Mouse (Mus musculus) liver, postnatal 0 days (tissue): ENCODE results near the gene Pxn. TPM values are rescaled to one million over a fixed set of nuclear protein-coding genes. Genes with fewer than 3 reads are reported as not detected.
A peak's percentile ranks its signal among the peaks of the same experiment; 100 is the strongest.

ENCODE experiments used
- ATAC-seq: fragments of 200-750 bp; cut with Nextera tagmentation; 2 replicates; pipeline ENCODE4 v1.8.0; 2017; ENCODE audit warnings: mild to moderate bottlenecking, moderate library complexity
- DNase-seq: peaks from one replicate; pipeline ENCODE4 v3.0.0-alpha.2; 2016
- H3K27ac ChIP-seq: fragments of 300-500 bp; sonication (generic); 2 replicates; pipeline ENCODE4 v1.5.1; 2014; ENCODE audit warnings: antibody characterized with exemption, moderate library complexity, mild to moderate bottlenecking, low read depth
- H3K27me3 ChIP-seq: fragments of 300-500 bp; sonication (generic); 2 replicates; pipeline ENCODE4 v1.6.1; 2014; ENCODE audit warnings: low read length, control low read depth, mixed read lengths; ENCODE audit not compliant: insufficient read depth
- H3K36me3 ChIP-seq: fragments of 300-500 bp; sonication (generic); replicated peaks from 2 replicates; pipeline ENCODE4 v1.6.1; 2014; ENCODE audit warnings: mild to moderate bottlenecking, control low read depth, low read length, moderate library complexity, mixed read lengths; ENCODE audit not compliant: insufficient read depth
- H3K4me1 ChIP-seq: fragments of 300-500 bp; sonication (generic); 2 replicates; pipeline ENCODE4 v1.6.1; 2014; ENCODE audit warnings: antibody characterized with exemption, mild to moderate bottlenecking, control low read depth; ENCODE audit not compliant: insufficient read depth
- H3K4me2 ChIP-seq: fragments of 300-500 bp; sonication (generic); 2 replicates; pipeline ENCODE4 v1.6.1; 2014; ENCODE audit warnings: low read depth, mild to moderate bottlenecking, low read length, moderate library complexity, mixed read lengths
- H3K4me3 ChIP-seq: fragments of 300-500 bp; sonication (generic); 2 replicates; pipeline ENCODE4 v1.5.1; 2014; ENCODE audit warnings: low read depth, low read length
- H3K9ac ChIP-seq: fragments of 300-500 bp; sonication (generic); replicated peaks from 2 replicates; pipeline ENCODE4 v1.6.1; 2014; ENCODE audit warnings: mild to moderate bottlenecking, moderate library complexity
- H3K9me3 ChIP-seq: fragments of 300-500 bp; sonication (generic); 2 replicates; pipeline ENCODE4 v1.6.1; 2016; ENCODE audit warnings: mild to moderate bottlenecking, control low read depth, low read length, mixed read lengths
- CTCF ChIP-seq: sonication (generic); IDR thresholded peaks from 2 replicates; pipeline ENCODE4 v1.5.1; 2016; ENCODE audit warnings: antibody characterized with exemption, low read depth
- EP300 ChIP-seq: IDR thresholded peaks from 2 replicates; pipeline ENCODE4 v1.6.1; 2016; ENCODE audit warnings: antibody characterized with exemption, low read depth, mild to moderate bottlenecking
- WGBS: fragments of 180-500 bp; shearing (Covaris S2); extraction: QIAGEN DNeasy Blood & Tissue Kit; methylation state at CpG from one replicate; pipeline ENCODE4 v1.1.7; 2014; ENCODE audit not compliant: insufficient replicate concordance; 5-methylcytosine and 5-hydroxymethylcytosine counted together
- polyA plus RNA-seq: library from polyadenylated mRNA; unstranded; fragments of >200 nt; fragmentation: Nextera tagmentation; extraction: Ambion mirVana; gene quantifications from 2 replicates; pipeline ENCODE4 v1.2.1, GENCODE M21; 2015

Gene Pxn
- polyA plus RNA-seq, 1 experiment from 2014 or later, result 14.9 TPM

- Histone ChIP-seq H3K9me3 (peaks cover 10% of the 10 kb centered on the region), H3K27me3 (no peaks in the 10 kb centered on the region), H3K27ac (no peak overlapping the region), H3K4me3 (no peak overlapping the region), H3K4me2 (no peak overlapping the region), H3K9ac (no peak overlapping the region), H3K4me1 (no peaks in the 10 kb centered on the region), H3K36me3 (peaks cover 89% of the 10 kb centered on the region)
- no peak for TF ChIP-seq CTCF
- TF ChIP-seq EP300, result no peak
- ATAC-seq, result no peak
- DNase-seq, result no peak
- 82% methylated on average over 5 of the region's 5 CpGs for WGBS
These were observed 72.9 kb downstream of the Pxn start for GRCm38 (mm10) chr5:115579363-115579762.

GRCm38 (mm10) chr5:115580229-115581001, 73.9 kb downstream of the Pxn start:
- H3K36me3 ChIP-seq, result peaks cover 91% of the 10 kb centered on the region
- ATAC-seq (no peak), DNase-seq (no peak)
- TF ChIP-seq EP300 (no peak), CTCF (no peak)
- H3K27ac ChIP-seq, result no peak overlapping the region
- no peaks in the 10 kb centered on the region for H3K27me3 ChIP-seq
- no peaks in the 10 kb centered on the region; the same call in 1 of the 2 replicates for H3K4me1 ChIP-seq
- H3K4me3 ChIP-seq, result no peak overlapping the region
- 72% methylated on average over 14 of the region's 14 CpGs for WGBS
- H3K9ac ChIP-seq, result no peak overlapping the region
- H3K4me2 ChIP-seq, result no peak overlapping the region
- peaks cover 10% of the 10 kb centered on the region for H3K9me3 ChIP-seq

GRCm38 (mm10) chr5:115581662-115582061, 75.2 kb downstream of the Pxn start:
- H3K36me3 ChIP-seq, result peaks cover 89% of the 10 kb centered on the region
- H3K4me2 ChIP-seq, result no peak overlapping the region
- no peak overlapping the region for H3K27ac ChIP-seq
- 93% methylated on average over 9 of the region's 9 CpGs for WGBS
- no peak for DNase-seq
- no peaks in the 10 kb centered on the region; the same call in 1 of the 2 replicates for H3K4me1 ChIP-seq
- H3K27me3 ChIP-seq, result no peaks in the 10 kb centered on the region
- ATAC-seq, result no peak
- no peak overlapping the region for H3K4me3 ChIP-seq
- H3K9me3 ChIP-seq, result peaks cover 10% of the 10 kb centered on the region
- no peak for TF ChIP-seq CTCF
- no peak for TF ChIP-seq EP300
- no peak overlapping the region for H3K9ac ChIP-seq

- TF ChIP-seq CTCF, result no peak
- TF ChIP-seq EP300, result no peak
- H3K4me3 ChIP-seq, result no peak overlapping the region
- ATAC-seq (0 out of 2 replicates have a peak, but pooled peaks have one; percentile 14), DNase-seq (no peak)
- peaks cover 10% of the 10 kb centered on the region for H3K9me3 ChIP-seq
- 79% methylated on average over 12 of the region's 12 CpGs for WGBS
- no peak overlapping the region for H3K4me2 ChIP-seq
- no peak overlapping the region for H3K27ac ChIP-seq
- H3K36me3 ChIP-seq, result peaks cover 86% of the 10 kb centered on the region
- no peaks in the 10 kb centered on the region for H3K27me3 ChIP-seq
- no peaks in the 10 kb centered on the region; the same call in 1 of the 2 replicates for H3K4me1 ChIP-seq
- H3K9ac ChIP-seq, result no peak overlapping the region
These were observed 79.1 kb downstream of the Pxn start for GRCm38 (mm10) chr5:115585616-115586015.

GRCm38 (mm10) chr5:115586166-115586565, 79.7 kb downstream of the Pxn start:
- TF ChIP-seq CTCF (no peak), EP300 (no peak)
- Histone ChIP-seq H3K27me3 (no peaks in the 10 kb centered on the region), H3K27ac (no peak overlapping the region), H3K4me3 (no peak overlapping the region), H3K36me3 (peaks cover 81% of the 10 kb centered on the region), H3K9me3 (peaks cover 10% of the 10 kb centered on the region), H3K4me1 (no peaks in the 10 kb centered on the region; the same call in 1 of the 2 replicates), H3K9ac (no peak overlapping the region), H3K4me2 (no peak overlapping the region)
- 91% methylated on average over 15 of the region's 15 CpGs for WGBS
- DNase-seq (no peak), ATAC-seq (no peak)

- TF ChIP-seq EP300 (no peak), CTCF (no peak)
- no peak overlapping the region for H3K4me3 ChIP-seq
- H3K4me2 ChIP-seq, result no peak overlapping the region
- no peaks in the 10 kb centered on the region; the same call in 1 of the 2 replicates for H3K4me1 ChIP-seq
- 93% methylated on average over 2 of the region's 2 CpGs for WGBS
- H3K27ac ChIP-seq, result no peak overlapping the region
- no peak for DNase-seq
- H3K9ac ChIP-seq, result no peak overlapping the region
- no peaks in the 10 kb centered on the region for H3K27me3 ChIP-seq
- H3K36me3 ChIP-seq, result peaks cover 81% of the 10 kb centered on the region
- ATAC-seq, result no peak
- peaks cover 10% of the 10 kb centered on the region for H3K9me3 ChIP-seq
These were observed 80.3 kb downstream of the Pxn start for GRCm38 (mm10) chr5:115586780-115587179.
